Mouse (Mus musculus) kidney, postnatal 25 days (tissue): Measurements from ENCODE around the gene Tspan5.
A peak's percentile ranks its signal among the peaks of the same experiment; 100 is the strongest.

Experiments
- DNase-seq, 2 experiments: peaks; one replicate each; pipeline ENCODE4 v3.0.0; 2021; ENCODE audit warnings: mixed read lengths in 2 of 2

Tspan5 gene

GRCm38 (mm10) chr3:138773871-138774606 is 32.0 kb downstream of the Tspan5 start:
- no peak for DNase-seq

GRCm38 (mm10) chr3:138774607-138774943 is 32.6 kb downstream of the Tspan5 start:
- DNase-seq: no peak

GRCm38 (mm10) chr3:138775926-138776715 is 34.1 kb downstream of the Tspan5 start:
- no peak for DNase-seq

- DNase-seq: peak in 1 of 2 experiments; percentile 30
These were observed 39.5 kb downstream of the Tspan5 start for GRCm38 (mm10) chr3:138781492-138781891.

GRCm38 (mm10) chr3:138783859-138784640 is 42.1 kb downstream of the Tspan5 start:
- no peak for DNase-seq

GRCm38 (mm10) chr3:138784641-138785025 is 42.6 kb downstream of the Tspan5 start:
- no peak for DNase-seq

GRCm38 (mm10) chr3:138787758-138788488 is 45.9 kb downstream of the Tspan5 start:
- DNase-seq: peak in 1 of 2 experiments; percentile 25

- peak in 1 of 2 experiments; percentile 8 for DNase-seq
These were observed 46.5 kb downstream of the Tspan5 start for GRCm38 (mm10) chr3:138788489-138788850.

- peak in 1 of 2 experiments; percentile 17 for DNase-seq
These were observed 47.3 kb downstream of the Tspan5 start for GRCm38 (mm10) chr3:138789275-138789674.

GRCm38 (mm10) chr3:138794533-138794932 is 52.5 kb downstream of the Tspan5 start:
- DNase-seq: no peak

GRCm38 (mm10) chr3:138795951-138796350 is 54.0 kb downstream of the Tspan5 start:
- DNase-seq: no peak

- peak in 1 of 2 experiments; percentile 4 for DNase-seq
These were observed 54.6 kb downstream of the Tspan5 start for GRCm38 (mm10) chr3:138796583-138796982.

- peak in 1 of 2 experiments; percentile 20 for DNase-seq
These were observed 58.8 kb downstream of the Tspan5 start for GRCm38 (mm10) chr3:138800664-138801411.

GRCm38 (mm10) chr3:138801661-138802060 is 59.7 kb downstream of the Tspan5 start:
- peak in 1 of 2 experiments; percentile 6 for DNase-seq

- peak in 1 of 2 experiments; percentile 26 for DNase-seq
These were observed 60.9 kb downstream of the Tspan5 start for GRCm38 (mm10) chr3:138802722-138803443.

GRCm38 (mm10) chr3:138803444-138804085 is 61.6 kb downstream of the Tspan5 start:
- DNase-seq: peak in 1 of 2 experiments; percentile 35

GRCm38 (mm10) chr3:138804104-138805048 is 62.4 kb downstream of the Tspan5 start:
- DNase-seq: peak in 1 of 2 experiments; percentile 5

GRCm38 (mm10) chr3:138807795-138808194 is 65.8 kb downstream of the Tspan5 start:
- peak in 1 of 2 experiments; percentile 19 for DNase-seq

- peak in 1 of 2 experiments; percentile 15 for DNase-seq
These were observed 67.5 kb downstream of the Tspan5 start for GRCm38 (mm10) chr3:138809509-138809908.
